Mouse (Mus musculus) adrenal gland, adult 18-20 months (tissue): Measurements from ENCODE around the gene Rgs4. TPM values are rescaled to one million over a fixed set of nuclear protein-coding genes. Genes with fewer than 3 reads are reported as not detected.

ENCODE experiments used
- DNase-seq, 2 experiments: peaks; one replicate each; pipeline ENCODE4 v3.0.0; 2021 to 2022; ENCODE audit warnings: low spot score in 2 of 2
- long read RNA-seq, 2 experiments: library from polyadenylated mRNA; stranded (forward); transcript quantifications; one replicate each; pipeline ENCODE4 v2.0.0; 2021
- total RNA-seq, 2 experiments: library from RNA; stranded (reverse); gene quantifications; 1 replicate in 1 of 2; 2 replicates in 1 of 2; pipeline ENCODE4 v1.2.3; 2021

Rgs4 gene
- 10 to 100 TPM; 45.4 to 52.3 TPM for total RNA-seq
- long read RNA-seq, experiment 1, transcript Rgs4-201 (5 exons, 2,941 nt): major isoform, 26 of 31 reads
- long read RNA-seq, experiment 1, partial matches to known transcripts: 1 of 31 reads
- long read RNA-seq, experiment 1, other reads (novel, unspliced or antisense): 4 of 31 reads
- long read RNA-seq, experiment 2, transcript Rgs4-201 (5 exons, 2,941 nt): major isoform, 29 of 33 reads
- long read RNA-seq, experiment 2, partial matches to known transcripts: 0 of 33 reads
- long read RNA-seq, experiment 2, other reads (novel, unspliced or antisense): 4 of 33 reads

DNA sequence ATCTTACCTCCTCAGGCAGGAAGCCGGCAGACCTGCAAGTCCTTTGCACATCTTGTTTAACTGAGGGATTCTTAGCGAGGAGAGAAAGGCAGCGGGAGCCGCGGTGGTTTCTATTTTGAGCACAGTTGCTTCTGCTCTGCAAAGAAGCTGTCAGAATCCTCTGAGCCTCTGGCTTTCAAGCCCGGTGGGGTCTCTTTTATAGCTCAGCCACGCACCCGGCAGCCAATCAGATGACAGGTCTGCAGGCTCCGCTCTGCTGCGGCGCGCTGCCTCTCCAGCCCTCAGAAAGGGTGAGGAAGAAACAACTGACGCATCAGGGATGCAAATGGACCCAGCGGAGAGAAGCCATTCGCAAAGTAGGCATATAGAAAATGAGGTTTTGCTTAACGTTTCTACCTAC is at the start of gene Rgs4:
Rgs4 (minus strand) TSS at position 170 of the 400 bp plus-strand sequence.
- peak; percentile 57 to 67 for DNase-seq

DNA sequence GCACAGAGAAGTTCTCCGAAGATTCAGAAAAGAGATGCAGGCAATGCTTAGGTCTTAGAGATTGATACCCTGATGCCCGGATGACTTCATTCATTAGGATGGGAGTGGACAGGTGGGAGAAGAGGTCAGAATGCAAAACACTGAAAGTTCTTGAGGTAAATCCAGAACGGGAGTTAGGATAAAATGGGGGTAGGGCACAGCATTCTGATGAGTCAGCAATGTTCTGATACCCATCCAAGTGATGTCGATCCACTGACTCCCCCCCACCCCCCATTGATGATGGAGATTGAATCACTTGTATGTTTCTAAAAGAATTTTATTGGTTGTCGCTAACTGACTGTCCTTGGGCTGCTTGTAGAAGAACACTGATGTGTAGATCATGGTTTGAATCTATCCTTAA is 45.0 kb upstream of the Rgs4 start:
- no peak for DNase-seq

DNA sequence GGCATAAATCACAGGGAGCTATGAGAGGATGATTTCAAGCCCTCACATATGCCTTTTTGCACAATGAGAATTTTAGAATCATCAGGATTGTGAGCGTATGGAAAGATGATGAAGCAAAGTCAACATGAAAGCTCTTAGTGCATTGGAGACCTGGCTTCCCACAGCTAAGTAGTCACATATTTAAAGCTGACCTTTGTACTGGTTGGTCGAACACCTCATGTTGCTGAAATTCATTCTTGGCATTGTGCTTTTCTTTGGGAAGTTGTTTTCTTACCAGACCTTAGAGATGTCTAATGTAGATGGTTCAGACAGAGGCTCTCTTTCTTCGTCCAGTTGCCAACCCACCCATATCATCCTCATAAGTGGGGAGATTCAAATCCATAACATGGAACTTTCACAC is 38.5 kb upstream of the Rgs4 start:
- no peak for DNase-seq

DNA sequence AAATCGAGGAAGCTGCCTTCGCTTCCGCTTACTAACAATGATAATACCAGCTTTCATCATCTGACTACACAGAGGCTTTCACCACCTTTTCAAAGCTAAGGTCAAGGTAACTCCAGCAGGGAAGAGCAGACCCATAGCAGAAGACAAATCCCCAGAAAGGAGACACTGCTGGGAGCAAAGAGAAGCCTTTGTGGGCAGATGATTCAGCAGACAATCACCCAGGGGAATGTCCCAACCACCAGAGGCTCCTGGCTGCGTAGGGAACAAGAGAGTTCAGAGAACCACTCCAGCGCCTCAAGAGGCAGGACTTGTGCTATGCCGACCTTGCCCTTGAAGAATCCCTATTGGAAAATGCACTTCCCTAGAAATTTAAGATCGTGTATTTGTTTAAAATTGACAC is 29.1 kb upstream of the Rgs4 start:
- DNase-seq: no peak

DNA sequence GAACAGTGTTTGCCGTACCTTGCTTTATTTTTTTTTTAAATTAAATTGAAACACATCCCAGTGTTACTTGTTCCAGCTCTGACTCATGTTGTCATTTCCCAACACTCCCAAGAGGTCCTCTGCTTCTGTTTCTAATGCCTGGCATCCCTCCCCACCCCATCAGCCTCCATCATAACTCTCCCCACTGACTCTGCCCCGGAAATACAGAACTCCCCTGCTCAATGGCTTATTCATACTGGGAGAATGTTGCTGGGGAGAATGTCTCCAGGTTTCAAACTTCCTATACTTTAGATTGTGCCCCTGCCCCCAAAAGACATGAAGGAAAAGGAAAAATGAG is 17.1 kb upstream of the Rgs4 start:
- no peak for DNase-seq

DNA sequence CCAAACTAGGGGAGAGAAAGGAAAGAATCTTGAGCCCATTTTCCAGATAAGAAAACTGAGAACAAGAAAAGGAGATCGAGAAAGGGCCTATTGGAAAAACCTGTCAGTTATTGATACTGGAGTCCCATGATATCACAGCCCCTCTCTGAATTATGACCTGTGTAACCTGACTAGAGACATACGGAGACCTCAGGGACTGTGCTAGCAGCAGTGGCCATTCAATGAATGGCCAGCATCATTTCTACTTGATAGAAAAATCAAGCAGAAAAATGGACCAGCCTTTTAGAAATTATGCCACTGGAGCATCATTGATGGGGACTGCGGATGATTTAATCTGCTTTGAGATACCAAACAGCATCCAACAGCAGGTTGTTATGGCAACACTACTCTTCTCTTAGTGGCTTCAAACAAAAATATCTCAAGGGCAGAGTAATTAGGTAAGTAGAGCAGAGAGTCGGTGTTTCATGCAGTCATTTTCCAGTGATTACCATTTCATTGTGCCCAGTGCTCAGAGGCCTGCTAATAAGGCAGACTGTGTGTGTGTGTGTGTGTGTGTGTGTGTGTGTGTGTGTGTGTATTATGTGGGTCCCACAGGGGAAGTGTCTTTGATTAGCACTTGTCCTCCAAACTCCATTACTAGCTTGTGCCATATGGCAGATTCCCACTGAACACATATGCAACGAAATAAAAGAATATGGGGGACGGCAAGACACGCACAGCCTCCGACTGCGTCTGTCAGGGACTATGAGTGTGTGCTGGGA is 16.6 kb upstream of the Rgs4 start:
- no peak for DNase-seq

DNA sequence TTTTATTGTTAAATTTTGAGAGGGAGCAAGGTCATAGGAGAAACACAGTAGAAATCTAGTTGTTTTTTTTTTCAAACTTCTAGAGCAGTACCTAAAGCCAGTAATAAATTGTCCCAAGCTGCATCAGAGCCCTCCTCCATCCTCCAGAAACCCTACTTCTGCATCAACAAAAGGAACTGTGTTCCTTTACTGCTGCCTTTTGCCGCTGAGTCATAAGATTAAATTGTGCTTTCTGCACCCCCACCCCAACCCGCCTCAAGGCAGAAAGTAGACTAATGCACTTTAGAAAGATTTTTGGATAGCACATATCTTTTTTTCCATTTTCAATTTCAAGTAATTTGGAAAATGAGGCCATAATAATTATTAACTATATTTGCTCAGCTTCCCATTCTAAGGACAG is 15.1 kb upstream of the Rgs4 start:
- DNase-seq: no peak

DNA sequence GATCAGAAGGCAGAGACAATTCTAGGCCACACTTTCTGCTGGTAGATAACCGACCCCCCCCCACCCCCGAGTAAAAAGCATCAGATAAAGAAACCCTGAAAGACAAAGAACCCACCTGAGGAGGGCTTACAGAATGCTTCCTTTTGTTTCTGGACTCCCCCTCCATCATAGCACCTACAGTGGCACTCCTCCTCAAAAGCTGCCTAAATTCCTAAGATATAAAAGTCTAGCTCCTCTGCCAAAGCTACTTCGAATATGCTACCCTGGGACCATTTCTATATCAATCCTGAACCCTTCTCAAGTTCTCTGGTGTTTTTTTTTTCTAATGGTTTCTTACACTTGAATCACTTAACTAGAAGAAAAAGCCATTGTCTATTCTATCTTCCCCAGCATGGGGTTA is 9.1 kb upstream of the Rgs4 start:
- DNase-seq: no peak

DNA sequence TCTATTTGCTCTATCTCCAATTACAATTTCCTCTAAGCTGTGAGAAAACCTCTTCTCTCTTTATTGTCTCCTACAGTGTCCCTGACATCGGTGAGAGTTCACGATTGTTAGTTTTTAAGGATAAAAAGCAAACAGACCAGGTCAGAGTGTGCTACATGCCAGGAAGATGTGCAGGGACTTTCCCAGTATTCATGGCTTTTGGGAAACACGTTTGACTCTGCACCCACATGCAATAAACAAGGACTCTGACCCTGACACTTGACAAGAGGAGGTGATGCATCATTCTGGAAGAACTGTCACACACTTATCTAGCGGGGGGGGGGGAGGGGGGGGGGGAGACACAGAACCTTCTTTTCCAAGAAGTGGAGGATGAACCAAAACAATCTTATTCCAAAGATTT is 5.0 kb upstream of the Rgs4 start:
- DNase-seq: no peak

DNA sequence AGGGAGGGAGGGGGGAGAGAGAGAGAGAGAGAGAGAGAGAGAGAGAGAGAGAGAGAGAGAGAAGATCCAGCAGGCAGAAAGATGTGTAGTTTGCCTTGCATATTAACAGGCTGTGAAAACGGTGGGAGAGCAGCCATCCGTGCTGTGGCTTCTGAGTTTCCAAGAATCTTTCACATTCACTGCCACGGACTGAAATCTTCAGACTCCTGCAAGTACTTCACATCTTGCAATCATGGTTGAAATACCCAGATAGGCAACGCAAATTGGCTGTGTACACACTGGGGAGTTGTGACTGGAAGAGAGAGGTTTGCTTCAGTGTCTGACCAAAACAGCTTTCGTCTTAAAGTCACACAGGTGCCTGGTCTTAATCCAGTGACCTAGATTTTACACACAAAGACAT is 997 bp upstream of the Rgs4 start:
- DNase-seq: no peak

DNA sequence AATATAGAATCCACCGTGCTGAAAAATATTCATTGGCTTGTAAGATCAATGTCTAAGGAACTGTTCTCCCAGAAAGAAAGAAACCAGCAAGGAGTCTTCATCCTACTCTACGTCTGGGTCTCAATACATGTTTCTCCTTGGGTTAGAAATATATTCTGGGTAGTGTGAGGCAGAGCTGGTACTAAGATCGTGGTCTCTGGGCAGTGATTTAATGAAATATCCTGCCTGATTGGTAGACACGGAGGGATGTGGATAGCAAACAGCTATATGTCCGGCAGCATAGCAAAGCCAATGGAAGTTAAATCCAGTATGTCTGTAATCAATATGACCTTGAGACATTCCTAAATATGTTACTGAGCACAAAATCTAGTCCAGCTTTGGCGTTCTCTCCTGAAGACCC is 460 bp upstream of the Rgs4 start:
- no peak for DNase-seq

DNA sequence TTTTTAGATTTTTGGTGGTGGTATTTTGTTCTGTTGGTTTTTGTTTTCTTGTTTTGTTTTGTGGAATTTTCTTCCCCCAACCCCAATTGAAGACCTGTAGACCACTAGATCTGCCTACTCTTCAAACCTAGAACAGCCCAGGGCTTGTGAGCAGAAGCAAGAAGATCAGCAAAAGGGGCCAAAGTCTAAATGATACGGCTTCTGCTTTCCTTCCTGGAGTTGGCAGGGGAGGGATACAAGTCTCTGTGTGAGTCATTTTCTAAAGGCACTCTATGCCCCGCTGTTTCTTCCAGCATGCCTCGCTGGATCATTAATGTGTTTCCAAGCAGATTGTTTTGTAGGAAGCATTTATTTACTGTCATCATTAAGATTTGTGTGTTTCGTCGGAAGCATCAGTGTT is 6.3 kb downstream of the Rgs4 start:
- no peak for DNase-seq

DNA sequence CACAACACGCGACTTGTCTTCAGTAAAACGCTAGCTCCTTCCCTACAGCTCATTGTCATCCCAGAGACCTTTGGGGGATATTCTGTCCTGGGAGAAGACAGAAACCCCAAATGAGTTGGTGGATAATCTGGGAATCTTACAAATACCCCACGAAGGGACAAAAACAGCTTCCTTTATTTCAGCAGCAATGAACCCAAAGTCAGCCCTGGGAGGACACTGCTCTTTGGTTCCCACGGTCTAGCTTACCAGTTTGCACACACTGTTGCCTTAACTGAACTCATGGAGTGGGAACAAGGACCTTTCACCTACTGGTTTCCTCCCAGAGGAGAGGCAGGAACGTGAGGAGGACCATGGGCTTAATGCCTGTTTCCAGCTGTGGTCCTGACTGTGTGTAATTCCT is 10.2 kb downstream of the Rgs4 start:
- no peak for DNase-seq

DNA sequence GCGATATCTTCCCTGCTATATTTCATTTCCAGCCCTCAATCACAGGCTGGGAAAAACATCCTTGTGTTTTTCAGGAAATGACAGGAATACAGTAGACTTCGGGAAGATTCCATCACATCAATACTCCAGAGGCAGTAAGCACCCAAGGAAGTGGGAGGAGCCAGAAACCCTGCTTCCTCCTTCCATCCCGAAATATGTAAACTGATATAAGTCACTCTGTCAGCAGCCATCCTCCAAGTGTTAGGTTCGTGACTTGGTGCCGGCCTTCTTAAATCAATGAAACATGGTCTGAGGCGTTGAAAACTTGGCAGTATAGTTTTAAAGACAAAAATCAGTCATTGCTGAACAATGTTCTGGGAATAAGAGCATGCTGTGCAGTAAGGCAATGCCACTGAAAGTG is 11.3 kb downstream of the Rgs4 start:
- DNase-seq: no peak

DNA sequence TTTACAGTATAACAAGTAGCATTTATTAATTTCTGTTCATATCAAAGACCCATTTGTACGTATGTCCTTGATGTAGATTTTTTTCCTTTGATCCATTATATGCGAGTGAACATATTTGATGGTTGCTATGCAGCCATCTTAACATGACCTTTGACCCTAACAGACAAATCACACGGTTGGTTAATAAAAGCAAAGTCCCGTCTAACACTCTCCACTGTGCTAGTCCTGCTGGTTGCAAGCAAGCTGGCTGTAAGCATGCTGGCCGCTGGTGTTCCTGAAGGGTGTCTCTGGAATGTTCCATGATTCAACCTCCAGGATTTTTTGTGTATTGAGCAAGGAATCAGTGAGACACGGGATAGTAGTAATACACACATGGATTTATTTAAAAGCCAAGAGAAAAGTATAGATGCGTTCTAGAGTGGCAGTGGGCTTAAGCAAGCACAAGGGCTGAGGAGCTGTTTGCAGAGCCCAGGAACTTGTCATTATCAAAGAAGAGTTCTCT is 16.8 kb downstream of the Rgs4 start:
- DNase-seq: no peak

DNA sequence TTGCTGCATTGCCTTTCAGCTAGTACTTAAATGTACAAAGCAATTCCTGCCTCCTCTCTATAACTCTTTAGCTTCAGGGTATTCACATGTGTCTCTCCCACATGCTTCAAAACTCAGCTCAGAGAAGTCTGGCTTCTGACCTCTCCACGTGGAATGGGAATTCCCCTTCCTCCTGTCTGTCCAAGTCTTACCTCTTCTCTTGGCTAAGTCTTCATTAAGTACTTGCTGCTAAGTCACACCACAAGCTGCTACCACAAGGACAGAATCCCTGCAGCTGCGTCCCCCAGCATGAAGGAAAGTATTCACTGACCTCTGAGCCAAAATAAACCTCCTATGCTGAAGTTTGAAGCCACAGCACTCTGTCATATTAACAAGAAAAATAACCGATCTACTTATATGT is 21.1 kb downstream of the Rgs4 start:
- no peak for DNase-seq

DNA sequence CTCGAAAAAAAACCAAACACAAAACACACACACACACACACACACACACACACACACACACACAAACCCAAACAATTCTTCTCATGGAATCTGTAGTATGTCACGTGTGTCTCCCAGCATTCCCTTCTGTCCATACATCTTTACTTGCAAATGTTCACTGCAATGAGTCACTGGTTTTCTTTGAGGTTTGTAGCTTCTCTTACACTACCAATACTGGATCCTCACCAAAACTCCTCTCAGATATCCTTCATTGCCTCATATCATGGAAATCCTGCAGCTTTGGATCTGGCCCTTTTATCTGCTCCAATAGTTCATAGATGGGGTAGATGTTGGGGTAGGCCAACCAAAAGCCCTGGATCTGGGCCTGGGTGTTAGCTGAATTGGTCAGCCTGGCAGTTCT is 25.6 kb downstream of the Rgs4 start:
- DNase-seq: no peak

DNA sequence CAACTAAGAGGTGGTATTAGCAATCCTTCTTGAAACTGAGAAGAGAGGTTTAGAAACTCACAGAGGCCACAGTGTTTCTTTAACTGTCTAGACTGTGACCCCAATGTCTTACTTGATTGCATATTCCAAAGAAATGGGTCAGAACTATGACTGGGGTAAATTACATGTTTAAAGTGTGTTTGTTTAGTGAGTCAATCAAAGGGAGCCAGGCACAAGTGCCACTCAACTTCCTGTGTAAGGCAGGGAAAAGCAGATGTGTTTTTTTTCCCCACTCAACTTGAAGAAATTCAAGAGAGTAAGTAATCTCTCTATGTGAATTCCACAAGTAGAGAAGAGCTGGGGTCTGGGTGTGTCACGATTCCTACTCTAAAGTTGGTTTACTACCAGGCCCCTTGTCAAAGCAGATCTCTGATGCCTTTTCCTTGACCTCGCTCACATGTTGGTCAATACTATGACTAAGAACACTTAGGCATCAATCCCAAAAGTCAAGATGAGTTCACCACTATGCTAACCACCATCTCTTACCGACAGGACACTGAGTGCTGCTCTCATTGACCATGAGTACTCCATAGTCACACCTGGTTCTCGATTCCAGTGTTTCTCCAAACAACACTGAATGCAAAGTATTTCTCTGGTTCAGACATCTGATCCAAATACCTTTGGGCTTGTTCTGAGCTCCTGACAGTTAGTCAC is 42.9 kb downstream of the Rgs4 start:
- no peak for DNase-seq

DNA sequence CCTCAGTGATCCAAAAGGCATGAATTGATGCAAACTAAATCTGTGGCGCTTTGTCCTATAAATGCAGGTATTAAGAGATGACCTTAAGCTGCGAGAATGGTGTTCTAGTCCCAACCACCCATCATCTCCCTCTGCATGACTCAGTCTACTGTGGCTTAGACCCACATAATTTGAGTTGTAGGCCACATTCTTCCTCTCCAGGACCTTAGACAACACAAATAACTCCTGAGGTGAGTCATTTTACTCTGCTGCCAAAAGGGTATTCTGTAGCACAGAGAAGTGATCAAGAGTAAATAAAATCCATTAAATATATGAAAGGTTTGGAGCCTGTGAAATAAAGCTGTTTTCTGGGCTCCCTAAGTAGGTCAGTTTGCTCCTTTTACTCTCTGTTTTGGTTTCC is 48.3 kb downstream of the Rgs4 start:
- no peak for DNase-seq

DNA sequence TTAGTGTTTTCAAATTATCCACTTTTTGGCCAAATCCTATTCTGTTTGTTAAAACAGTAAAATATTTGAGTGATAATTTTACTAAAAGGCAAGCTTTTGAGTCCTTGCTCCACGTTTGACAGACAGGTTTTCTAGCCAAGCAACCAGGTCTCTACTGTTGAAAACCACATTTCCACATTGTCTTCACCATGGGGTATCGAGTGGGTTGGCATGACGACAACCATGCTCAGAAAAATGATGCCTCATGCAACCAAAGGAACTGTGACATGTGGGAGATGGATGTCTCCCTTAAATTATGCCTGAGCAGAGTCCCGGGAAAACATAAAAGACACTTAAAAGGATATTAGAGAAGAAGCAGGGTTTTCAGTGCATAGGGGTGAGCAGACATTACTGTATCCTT is 50.2 kb downstream of the Rgs4 start:
- DNase-seq: no peak

DNA sequence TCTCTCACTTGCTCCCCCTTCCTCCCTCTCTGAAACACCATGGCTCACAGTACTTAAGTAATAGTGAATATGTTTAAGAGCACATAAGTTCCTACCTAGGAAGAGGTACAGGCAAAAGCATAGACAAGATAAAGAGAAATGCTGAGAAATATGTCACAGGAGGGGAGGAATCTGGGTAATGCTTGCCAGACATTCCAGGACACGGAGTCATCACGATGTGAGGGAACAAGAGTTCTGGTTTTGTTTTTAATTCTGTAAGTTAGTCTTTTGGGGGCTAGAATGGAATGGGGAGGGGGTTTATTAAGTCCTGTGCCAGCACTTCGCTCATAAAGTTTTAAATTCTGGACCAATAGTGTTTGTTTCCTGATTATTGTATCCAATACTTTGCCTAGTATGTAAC is 52.1 kb downstream of the Rgs4 start:
- DNase-seq: no peak

DNA sequence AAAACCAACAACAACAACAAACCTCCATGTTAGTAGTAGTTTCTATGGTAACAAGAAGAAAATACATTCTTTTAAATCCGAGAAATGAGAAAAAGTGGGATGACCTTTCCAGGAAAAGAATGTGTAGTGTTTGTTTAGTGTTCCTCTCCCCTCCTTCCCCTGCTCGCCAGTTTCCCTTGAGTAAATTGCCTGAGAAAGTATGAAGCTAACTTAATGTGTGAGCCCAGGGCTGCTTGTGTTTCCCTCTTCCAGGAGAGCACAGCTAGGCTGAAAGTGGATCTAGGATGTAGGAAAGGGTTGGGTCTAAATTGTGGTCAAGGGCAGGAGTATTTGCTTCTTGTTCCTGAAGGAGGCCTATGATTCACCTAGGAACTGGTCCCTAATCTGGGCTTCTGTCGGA is 53.9 kb downstream of the Rgs4 start:
- DNase-seq: no peak
